Mouse (Mus musculus): ENCODE measurements around the gene Hif1an. TPM values are rescaled to one million over a fixed set of nuclear protein-coding genes. Genes with fewer than 3 reads are reported as not detected.

The Hif1an gene
- total RNA-seq, 2 experiments from 2014 or later = 34.1 to 34.7 TPM

DNA sequence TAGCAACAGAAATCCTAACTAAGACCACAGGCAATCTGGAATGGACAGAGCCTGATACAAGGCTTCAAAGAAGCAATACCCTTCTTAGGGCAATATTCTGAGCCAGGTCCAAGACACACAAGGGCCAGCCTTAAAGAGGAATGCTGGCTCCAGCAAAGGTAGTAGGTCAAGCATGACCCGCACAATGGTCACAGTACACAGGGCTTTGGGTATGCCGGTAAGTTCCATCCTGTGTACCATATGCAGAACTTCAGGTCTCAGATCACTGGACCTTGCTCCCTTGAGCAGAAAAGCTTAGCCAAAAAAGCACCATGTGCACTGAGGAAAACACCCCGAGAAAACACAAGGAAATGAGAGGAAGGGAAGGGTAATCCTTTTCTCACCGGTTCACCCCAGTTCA is 9.4 kb upstream of the Hif1an start:
- intact Hi-C loops (cut with DNase I) = no loop called here

DNA sequence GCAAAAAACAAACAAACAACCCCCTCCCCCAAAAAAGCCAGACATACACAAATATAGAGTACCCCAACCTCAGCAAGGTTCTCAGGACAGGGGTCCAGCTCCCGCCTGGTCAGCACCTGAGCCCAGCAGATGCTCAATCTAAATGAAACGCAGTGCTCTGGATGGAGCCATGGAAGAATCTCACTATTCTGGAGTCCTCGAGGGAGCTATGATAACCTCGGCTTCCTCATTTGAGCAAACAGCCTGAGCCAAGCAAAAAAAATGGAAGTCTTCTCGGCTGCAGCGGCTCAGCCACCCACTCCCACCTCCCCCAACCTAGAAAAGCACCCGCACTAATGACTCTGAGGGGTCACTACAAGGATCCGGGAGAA is 8.2 kb upstream of the Hif1an start:
- intact Hi-C loops (cut with DNase I) = loop anchor here (1.0 kb wide), 1 partner anchor 8 kb away; the partner anchor contains the start of gene Hif1an
- DNase-seq (ENCODE audit: low spot score in 2 of 2) = no peak

More for the DNA sequence above, 9.4 kb upstream of the Hif1an start:
- DNase-seq (ENCODE audit: low spot score in 2 of 2) = no peak

DNA sequence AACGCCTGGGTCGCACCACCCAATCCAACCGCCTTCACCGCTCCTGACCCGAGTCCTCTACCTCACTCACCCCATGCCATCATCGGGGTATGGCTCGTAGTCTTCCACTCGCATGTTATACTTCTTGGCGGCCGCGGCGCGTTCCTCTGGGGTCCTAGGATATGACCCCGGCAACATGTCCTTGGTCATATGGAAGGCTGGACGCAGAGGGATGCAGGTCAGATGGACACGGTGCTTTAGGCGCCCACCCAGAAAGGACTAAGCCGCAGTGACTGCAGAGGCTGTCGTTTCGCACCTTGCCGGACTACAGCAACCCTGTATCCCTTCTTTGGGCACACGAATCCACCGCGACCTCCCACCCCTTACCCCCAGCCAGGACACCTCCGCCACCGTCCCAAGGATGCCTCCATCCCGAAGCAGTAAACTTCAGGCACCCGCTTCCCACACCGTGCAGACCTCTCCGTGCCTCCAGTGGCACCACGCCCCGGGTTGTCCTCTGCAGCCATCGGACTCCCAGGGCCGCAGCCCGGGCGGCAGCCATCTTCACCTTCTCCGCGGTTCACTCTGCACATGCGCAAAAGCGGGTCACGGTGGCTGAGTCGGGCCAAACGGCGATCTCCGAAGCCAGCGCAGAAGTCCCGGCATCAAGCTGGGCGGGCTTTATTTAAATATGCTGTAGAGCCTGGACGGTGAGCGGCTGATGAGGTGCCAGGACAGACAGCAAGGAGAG is 7.6 kb upstream of the Hif1an start, which contains the start of gene Ndufb8:
Ndufb8 (minus strand) TSS at position 580 of the 730 bp plus-strand sequence.
- DNase-seq (ENCODE audit: low spot score in 2 of 2) = peak; percentile 93 to 96
- intact Hi-C loops (cut with DNase I) = loop anchor here (1.0 kb wide), 1 partner anchor 7 kb away; the partner anchor contains the start of gene Hif1an

DNA sequence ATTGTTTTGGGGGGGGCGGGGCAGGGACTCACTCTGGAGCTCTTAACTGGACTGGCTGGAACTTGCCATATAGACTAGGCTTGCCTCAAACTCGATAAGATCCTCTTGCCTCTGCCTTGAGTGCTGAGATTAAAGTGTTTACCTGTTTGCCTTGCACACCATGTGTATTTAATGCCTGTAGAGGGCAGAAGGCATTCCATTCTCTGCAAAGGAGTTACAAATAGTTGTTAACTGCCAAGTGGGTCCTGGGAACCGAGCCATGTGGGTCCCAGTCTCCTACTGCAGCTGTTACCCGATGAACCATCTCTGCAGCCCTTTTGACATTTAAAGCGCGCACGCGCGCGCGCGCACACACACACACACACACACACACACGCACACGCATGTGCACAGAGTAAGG is 1.4 kb downstream of the Hif1an start:
- DNase-seq (ENCODE audit: low spot score in 2 of 2) = no peak
- intact Hi-C loops (cut with DNase I) = no loop called here

DNA sequence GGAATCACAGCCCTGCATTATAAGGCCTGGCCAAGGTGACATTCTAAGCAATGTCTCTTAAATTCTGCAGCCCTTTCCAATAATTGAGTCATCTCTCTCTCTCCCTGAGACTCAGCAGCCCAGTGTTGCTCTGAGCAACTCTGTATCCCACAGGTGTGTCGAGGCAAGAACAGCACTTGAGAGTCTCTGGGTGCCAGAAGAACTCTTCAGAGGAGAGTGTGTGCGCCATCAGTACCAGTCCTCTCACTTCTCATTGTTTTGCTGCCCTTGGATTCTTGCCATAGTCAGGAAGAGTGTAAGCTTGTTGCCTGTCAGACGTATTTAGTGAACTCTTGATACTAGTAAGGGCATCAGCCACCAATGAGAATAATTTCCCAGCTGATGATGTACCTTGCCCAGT is 5.1 kb downstream of the Hif1an start:
- no peak for DNase-seq (ENCODE audit: low spot score in 2 of 2)
- intact Hi-C loops (cut with DNase I) = no loop called here

DNA sequence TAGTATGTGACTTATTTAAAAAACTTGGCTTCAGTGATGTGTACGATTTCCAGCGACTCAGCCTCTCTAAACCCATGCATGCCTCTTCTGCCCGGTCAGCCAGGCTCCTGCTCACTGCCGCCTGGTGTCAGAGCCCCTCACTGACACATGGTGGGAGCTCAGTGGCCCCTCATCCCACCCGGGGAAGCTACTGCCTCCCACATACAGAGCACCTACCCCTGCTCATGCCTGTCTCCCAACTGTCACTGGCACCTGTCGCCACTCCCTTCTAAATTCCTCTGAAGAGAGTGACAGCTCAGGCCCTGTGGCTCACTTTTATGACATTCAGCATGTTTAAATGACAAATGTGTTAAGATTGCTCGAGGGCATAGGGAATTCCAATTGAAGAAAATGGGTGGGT is 13.6 kb downstream of the Hif1an start:
- intact Hi-C loops (cut with DNase I) = no loop called here
- DNase-seq (ENCODE audit: low spot score in 2 of 2) = no peak

DNA sequence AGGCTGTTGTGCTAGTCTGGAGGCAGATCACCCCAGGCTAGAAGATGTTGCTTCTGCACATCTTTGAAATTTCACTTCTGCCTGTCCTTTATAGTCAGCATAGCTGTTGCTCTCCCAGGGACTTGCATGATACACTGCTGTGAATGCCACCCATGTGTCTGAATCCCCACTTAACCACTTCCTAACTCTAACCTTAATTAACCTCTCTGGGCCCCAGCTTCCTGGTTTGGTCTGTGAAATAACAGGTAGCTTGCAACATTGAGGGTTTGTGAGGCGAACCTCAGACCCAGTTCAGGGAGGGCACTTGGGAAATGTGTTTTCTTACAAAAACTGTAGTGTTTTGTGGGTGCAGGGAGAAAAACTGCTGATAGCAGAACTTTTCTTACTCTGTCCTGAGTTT is 15.4 kb downstream of the Hif1an start:
- intact Hi-C loops (cut with DNase I) = no loop called here

DNA sequence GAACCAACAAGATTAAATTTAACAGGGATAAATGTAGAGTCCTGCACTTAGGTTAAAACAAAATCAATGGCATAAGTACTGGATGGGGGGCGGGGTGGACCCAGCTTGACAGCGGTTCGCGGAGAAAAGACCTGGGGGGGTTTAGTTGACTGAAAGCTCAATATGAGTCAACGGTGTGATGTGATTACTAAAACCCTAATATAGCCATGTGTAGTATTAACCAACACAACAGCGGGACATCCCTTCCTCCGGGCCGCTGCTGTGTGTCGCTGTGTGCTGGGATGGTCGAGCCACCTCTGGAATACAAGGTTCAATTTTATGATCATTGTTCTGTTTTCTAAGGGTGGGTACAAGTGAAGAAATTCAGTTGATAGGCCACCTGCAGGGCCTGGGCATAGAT is 19.5 kb downstream of the Hif1an start:
- DNase-seq (ENCODE audit: low spot score in 2 of 2) = no peak
- intact Hi-C loops (cut with DNase I) = loop anchor here (1.0 kb wide), 2 partner anchors 172 to 313 kb away; no protein-coding TSS in a partner anchor

More for the DNA sequence above, 15.4 kb downstream of the Hif1an start:
- DNase-seq (ENCODE audit: low spot score in 2 of 2) = no peak

DNA sequence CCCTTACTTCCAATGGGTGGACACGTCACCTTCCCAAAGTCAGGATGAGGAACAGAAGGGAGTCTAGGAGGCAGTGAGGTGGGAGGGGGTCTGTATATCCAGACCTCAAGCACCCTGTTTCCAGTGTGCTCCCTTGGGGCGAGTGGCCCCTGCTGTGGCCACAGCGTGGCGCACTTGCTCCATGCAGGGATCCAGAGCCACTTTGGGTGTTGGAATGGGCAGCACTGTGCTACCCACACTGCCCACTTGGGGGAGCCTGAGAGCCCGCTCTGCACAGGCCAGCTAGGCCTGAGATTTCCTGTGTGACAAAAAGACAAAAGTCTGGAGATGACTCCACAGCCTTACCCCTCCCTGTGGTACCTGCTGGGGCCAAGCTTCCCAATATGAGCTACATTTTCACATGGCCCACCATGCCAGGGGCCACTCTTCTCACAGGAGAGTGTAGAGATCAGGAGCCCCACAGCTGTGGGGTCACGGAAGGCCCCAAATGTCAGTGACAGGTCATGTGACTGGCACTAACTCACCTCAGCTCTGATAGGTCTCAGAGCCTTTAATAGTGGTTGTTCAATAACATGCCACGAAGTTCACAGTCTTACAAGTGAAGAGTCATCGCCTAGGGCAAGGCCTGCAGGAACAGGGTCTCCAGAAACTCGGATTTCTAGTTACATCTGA is 20.1 kb downstream of the Hif1an start:
- peak; percentile 92 to 94 for DNase-seq (ENCODE audit: low spot score in 2 of 2)

DNA sequence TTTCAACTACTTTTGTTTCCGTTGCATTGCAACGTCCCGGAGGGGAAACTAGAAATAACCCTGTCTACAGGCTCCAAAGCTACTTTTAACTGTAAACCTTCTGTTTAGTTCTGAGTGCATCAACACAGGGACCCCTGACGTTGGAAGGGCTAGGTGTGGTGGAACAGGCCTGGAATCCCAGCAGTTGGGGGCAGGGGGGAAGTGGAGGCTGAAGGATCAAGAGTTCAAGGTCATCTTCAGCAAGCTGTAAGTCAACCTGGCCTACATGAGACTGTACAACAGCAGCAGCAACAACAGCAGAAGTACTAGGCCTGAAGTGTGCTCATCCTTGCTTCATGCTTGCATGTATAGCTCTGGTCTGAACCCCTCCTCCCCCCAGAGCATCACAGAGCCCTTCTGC is 25.4 kb downstream of the Hif1an start:
- intact Hi-C loops (cut with DNase I) = no loop called here
- DNase-seq (ENCODE audit: low spot score in 2 of 2) = no peak

More for the DNA sequence above, 20.1 kb downstream of the Hif1an start:
- intact Hi-C loops (cut with DNase I) = loop anchor here (1.0 kb wide), 2 partner anchors 172 to 313 kb away; no protein-coding TSS in a partner anchor

DNA sequence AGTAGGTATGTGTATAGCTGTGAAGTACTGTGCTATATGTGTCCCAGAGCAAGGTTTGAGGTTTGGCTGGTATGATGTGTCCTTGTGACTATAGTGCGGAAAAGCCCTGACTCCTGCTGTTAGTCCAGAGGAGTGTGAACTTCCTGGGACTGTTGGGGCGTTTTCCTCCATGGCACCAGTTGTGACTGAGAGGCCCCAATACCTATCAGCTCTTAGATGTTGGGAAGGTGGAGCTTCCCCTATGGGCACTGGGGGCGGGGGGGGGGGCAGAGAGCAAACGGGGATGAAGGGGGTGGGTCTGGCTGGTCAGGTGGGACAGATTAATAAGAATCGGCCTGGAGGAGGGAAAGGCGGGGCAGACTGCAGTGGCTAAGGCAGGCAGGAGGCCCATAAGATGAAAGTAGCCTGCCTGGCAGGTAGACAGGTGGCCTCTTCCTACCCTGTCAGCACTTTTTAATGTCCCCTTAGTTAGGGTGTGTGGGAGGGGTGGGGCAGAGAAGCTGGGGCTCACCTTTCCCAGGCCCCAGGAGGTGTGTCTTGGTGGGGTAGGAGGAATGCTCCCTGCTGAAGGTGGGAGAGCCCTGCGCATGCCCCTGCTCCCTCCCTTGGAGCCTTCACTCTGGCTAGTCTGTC is 27.1 kb downstream of the Hif1an start:
- intact Hi-C loops (cut with DNase I) = no loop called here
- DNase-seq (ENCODE audit: low spot score in 2 of 2) = no peak

DNA sequence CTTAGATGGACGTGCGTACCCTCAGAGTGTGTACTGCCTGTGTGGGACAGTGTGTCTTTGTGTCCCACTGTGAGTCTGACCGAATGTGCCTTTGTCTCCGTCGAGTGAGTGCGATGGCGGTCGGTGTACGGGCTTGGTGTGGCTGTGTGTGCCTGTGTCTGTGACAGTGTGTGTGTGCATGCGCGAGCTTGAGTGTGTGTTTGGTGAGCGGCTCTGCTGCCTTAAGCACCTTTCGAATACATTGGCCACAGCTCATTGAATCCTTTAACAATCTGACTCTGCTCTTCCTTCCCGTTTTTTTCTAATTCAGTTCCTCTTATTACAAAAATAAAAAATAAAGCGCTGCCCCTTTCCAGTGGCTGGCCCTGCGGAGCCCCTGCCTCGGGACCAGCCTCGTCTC is 28.3 kb downstream of the Hif1an start:
- intact Hi-C loops (cut with DNase I) = no loop called here

DNA sequence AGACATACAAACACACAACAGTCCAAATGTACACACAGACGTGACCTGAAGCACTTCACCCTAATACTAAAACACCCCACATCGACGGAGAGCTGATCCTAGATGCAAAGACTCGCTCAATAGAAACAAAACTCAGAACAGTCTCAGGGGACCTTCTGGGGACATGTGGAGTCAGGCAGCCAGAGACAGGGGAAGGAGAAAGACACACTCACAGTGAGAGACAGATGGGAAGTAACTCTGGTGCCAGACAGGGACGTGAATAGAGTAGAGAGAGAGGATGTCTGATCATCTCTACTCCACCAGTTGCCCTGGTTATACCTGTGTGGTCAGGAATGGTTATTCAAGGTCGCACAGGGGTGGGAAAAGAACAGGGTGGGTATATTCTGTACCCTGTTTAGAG is 29.0 kb downstream of the Hif1an start:
- intact Hi-C loops (cut with DNase I) = no loop called here

More for the DNA sequence above, 28.3 kb downstream of the Hif1an start:
- DNase-seq (ENCODE audit: low spot score in 2 of 2) = no peak

DNA sequence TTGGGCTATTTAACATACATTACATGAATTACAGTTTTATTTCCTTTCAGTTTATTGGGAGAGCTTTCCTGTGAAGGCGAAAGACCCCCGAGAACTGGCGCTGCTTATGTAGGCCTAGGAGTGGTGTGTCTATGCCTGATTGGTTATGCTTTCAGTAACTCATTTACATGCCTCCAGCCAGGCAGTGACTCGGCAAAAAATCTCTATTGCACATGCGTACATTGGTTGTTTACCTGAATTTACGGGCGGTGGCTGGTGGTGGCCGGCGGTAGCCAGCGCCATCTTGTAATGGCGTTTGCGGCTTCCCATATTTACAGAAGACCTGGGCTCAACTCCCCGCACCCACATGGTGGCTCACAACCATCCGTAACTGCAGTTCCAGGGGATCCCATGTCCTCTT is 31.5 kb downstream of the Hif1an start:
- intact Hi-C loops (cut with DNase I) = no loop called here

More for the DNA sequence above, 29.0 kb downstream of the Hif1an start:
- no peak for DNase-seq (ENCODE audit: low spot score in 2 of 2)

DNA sequence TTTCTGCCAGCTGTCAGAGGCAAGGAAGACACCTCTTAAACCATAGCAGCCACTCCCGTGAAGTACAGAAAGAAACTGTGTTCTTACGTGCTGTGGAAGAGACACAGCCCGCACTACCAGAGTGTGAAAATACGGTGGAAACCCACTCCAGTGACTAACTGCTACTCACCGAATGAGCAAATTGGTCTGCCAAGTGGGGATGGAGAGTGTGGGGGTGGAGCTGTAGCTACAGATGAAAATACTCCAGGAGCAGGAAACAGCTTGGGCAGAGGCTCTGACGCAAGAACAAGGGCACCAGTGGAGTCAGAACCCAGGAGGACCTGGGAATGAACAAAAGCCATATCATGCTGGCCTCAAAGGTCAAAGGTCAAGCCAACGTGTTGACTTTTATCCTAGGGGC is 55.5 kb downstream of the Hif1an start:
- intact Hi-C loops (cut with DNase I) = no loop called here
- peak; percentile 57 to 94 for DNase-seq (ENCODE audit: low spot score in 2 of 2)

More for the DNA sequence above, 31.5 kb downstream of the Hif1an start:
- no peak for DNase-seq (ENCODE audit: low spot score in 2 of 2)

Other genes with a start within 250 kb of the Hif1an start
- gene Scd4, start 229.8 kb upstream of the Hif1an start, total RNA-seq (2021) = 1 to 10 TPM; 2.2 to 2.3 TPM
- gene Scd1, start 155.0 kb upstream of the Hif1an start, total RNA-seq (2021) = 100 to 1,000 TPM; 148 to 162 TPM
- gene Wnt8b, start 69.4 kb upstream of the Hif1an start, total RNA-seq (2021) = not detected
- under 1 TPM; 0.09 to 0.16 TPM for gene Sec31b, start 17.0 kb upstream of the Hif1an start, total RNA-seq (2021)
- not detected for gene Gm20538, start 10.0 kb upstream of the Hif1an start, total RNA-seq (2021)
- 100 to 1,000 TPM; 360 to 373 TPM for gene Ndufb8, start 7.4 kb upstream of the Hif1an start, total RNA-seq (2021)
- under 1 TPM; 0.11 to 0.16 TPM for gene Pax2, start 193.2 kb downstream of the Hif1an start, total RNA-seq (2021)

All from left cerebral cortex, postnatal 25 days (tissue).